Mouse (Mus musculus): ENCODE data around the gene Syk. TPM values are rescaled to one million over a fixed set of nuclear protein-coding genes. Genes with fewer than 3 reads are reported as not detected.

Gene Syk
- total RNA-seq, 1 experiment from 2014 or later = 5.7 TPM

Other genes starting within 250 kb of the Syk start
- gene Diras2, start 51.9 kb upstream of the Syk start, total RNA-seq (2021) = 5.7 and 6.1 TPM in 2 replicates